ENCODE assay signal across 8 mouse cellular contexts in the genomic region with DNA sequence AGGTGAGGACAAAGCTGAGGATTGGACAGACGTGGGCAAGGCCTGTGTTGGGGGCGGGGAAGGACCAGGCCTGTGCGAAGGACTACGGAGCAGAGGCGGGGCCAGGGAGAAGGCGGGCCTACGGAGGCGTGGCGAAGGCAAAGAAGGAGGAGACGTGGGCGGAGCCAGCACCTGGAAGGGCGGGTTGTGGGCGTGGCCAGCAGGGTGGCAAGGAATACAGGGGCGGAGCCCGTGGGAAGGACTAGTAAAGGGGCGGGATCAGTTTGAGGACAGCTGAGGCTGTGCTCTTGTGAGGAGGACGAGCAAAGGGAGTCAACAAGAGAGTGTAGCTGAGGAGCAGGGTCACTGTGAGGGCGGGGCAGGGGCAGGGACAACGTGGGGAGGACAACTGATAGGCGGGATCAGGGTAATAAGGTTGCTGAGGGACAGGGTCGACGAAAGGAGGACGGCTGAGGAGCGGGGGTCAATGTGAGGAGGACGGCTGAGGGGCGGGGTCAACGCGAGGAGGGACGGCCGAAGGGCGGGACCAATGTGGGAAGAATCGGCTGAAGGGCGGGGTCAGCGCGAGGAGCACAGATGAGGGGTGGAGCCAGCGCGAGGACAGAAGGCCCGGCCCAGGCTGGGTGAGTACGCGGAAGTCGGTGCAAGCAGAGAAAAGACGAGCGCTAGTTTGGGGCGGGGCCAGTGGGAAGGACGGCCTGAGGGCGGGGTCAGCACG. TPM values are rescaled to one million over a fixed set of nuclear protein-coding genes. Genes with fewer than 3 reads are reported as not detected.
DNase-seq lines count a peak whose midpoint lies in the region; ATAC-seq lines count a peak whose summit lies in the region.

No protein-coding gene starts in this region.

- ATAC-seq in megakaryocyte progenitor cell, adult 5-6 weeks (replicated peaks; ENCODE audit: poor library complexity), result peak; percentile 57

- peak; percentile 99 for DNase-seq in adipocyte (ENCODE audit: low spot score)
- DNase-seq in embryo, embryonic 10 days (ENCODE audit: low spot score), result peak; percentile 99
- peak; percentile 99 for DNase-seq in gastrocnemius, postnatal 10 days
- peak; percentile 99 for DNase-seq in induced T-regulatory cell, adult 2 months (ENCODE audit: low read depth)
- DNase-seq in left cerebral cortex, adult 9 months (ENCODE audit: low spot score in 2 of 2), result peak; percentile 97 to 99
- peak; percentile 99 for DNase-seq in right cerebral cortex, postnatal 14 days
- DNase-seq in urinary bladder, postnatal 36 days (ENCODE audit: low spot score in 2 of 2), result peak; percentile 100

RNA-seq across cellular contexts. Expression of gene Zfpm1, which starts 0.5 kb away (rescaled TPM):
- total RNA-seq in gastrocnemius, postnatal 10 days (2021), result 10 to 100 TPM; 10.6 to 12.8 TPM
- total RNA-seq in megakaryocyte progenitor cell, adult 5-6 weeks (2015), result 12.2 and 21.6 TPM in 2 replicates
- total RNA-seq in megakaryocyte progenitor cell, adult 5-6 weeks (2017), result 9.9 and 20.3 TPM in 2 replicates

Comparison
In these comparisons a context has a peak if more than half of its experiments do, and no peak if none do; other contexts are left out.
1. Peak in every context shown above with its lines: DNase-seq and ATAC-seq.